Mouse (Mus musculus) embryo, embryonic 10.5 days (tissue): Measurements from ENCODE around the gene Map3k5.
A peak's percentile ranks its signal among the peaks of the same experiment; 100 is the strongest.

Source experiments
- DNase-seq: peaks from one replicate; pipeline ENCODE4 v3.0.0-alpha.2; 2015; ENCODE audit warnings: low spot score

Gene Map3k5

DNA sequence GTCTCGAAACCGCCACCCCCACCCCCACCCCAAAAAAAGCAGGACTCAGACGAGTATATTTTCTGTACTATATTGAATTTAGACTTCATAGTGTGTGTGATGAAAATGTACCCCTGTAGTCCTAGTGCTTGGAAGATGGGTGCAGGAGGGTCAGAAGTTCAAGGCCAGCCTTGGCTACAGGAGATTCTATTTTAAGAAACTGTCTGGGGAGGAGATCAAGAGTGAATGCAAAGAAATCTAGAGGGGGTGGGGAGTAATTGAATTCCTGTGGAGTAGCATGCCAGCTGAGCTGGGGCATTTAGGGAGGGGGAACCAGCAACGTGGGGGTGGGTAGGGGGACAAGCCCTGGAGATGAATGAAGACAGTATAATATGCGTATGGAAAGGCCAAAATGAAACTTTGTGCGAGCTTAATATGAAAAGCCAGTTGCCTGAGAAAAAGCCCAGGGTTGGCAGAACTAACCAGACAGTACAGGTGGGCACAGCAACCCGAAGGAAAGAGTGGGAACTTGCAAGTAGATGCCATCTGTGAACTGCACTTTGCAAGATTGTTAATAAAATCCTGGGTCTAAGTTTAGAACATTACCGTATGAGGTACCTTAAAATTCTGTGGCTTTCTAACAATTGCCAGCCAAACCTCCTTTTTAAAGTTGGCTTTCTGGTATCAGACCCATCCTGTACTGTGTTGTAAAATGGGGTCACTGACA, 222.9 kb downstream of the Map3k5 start:
- no peak for DNase-seq

GRCm38 (mm10) chr10:20158756-20159155, 224.5 kb downstream of the Map3k5 start:
- no peak for DNase-seq

DNA sequence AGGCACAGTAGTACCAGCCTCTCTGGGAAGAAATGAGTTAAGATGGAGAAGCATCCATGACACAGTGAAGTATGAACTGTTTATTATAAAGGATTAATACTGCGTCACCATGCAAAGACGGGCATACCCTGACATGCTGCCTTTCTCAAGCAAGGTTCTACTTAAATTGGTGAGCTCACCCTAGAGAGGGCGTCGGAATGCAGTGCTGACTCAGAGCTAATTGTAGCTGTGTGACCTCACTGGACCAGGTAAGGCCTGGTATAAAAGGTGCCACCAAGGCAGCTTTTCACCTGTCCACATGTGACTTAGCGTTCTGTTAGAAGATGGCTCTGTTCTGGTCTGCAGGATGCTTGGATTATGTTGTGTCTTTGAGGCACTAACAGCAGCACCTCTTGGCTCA, 225.0 kb downstream of the Map3k5 start:
- DNase-seq, result no peak

DNA sequence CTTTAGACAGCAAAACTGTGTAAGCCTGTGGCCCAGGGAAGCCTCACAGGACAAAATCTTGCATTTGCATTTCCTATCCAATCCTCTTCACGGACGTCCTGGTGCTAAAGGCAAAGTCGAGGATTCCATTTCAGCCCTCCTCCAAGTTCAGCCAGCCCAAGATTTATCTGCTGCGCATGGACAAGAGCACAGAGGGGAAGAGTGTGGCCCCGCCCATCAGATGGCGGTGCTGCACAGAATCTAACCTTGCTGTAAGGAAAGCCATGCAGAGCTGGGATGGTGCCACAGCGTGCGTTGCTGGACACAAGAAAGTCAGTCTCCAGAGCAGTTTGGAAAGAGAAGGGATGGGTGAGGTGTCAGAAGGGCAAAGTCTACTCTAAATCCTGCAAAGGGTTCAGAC, 226.6 kb downstream of the Map3k5 start:
- no peak for DNase-seq

- DNase-seq, result no peak
Measured at GRCm38 (mm10) chr10:20164810-20165209, 230.5 kb downstream of the Map3k5 start.

GRCm38 (mm10) chr10:20166797-20167196, 232.5 kb downstream of the Map3k5 start:
- DNase-seq, result no peak

- no peak for DNase-seq
Measured at GRCm38 (mm10) chr10:20167467-20167866, 233.2 kb downstream of the Map3k5 start.

- DNase-seq, result no peak
Measured at GRCm38 (mm10) chr10:20169182-20169674, 235.0 kb downstream of the Map3k5 start.

DNA sequence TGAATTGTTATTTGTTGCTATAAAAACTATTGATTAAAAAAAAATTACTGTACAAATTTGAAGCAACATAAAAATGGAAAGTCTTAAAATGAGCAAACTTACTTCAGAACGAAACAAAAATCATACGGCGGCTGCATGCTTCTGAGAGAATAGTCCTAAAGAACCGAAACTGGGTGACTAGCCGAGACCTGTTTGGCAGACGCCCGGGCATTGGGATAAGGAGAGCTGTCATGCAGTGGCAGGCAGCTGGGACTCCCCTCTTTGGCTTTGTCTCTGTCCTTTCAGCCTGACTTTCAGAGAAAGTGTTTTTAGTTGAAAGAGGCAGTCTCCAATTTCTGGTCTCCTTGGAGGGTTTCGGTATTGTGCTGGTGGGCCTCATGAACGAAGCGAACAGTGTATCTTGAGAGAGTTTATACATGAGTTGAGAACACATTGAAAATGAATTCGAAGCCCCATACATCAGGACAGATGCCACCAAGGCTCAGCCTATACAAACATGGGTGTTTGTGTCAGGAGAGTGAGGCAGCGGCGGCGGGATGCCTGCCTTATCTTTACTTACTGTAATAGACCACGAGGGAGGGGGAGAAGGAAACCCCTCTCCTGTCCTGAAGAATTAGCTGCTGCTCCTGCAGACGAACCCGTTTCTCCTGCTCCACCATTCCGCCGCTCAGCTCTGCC, 235.8 kb downstream of the Map3k5 start:
- peak; percentile 30 for DNase-seq

GRCm38 (mm10) chr10:20170605-20171088, 236.4 kb downstream of the Map3k5 start:
- DNase-seq, result peak; percentile 89

DNA sequence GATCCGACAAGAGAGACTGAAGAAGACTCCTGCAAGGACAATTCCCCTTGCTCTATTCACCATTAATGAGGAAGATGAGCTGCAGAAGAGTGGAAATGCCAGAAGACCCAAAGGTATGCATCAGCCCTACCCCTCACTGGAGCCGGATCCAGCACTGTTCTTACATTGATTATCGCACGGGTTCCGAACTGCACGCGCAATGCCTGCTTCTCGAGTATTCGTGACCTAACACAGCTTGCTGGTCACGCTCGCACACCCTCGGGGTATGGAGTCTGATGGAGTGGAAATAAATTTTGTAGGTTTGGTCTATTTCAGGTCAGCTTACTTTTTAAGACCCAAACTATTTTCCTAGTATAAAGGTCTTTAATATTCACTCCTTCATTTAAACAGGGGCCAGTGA, 236.9 kb downstream of the Map3k5 start:
- DNase-seq, result no peak

GRCm38 (mm10) chr10:20171756-20172155, 237.5 kb downstream of the Map3k5 start:
- no peak for DNase-seq

GRCm38 (mm10) chr10:20173733-20174132, 239.5 kb downstream of the Map3k5 start:
- no peak for DNase-seq

DNA sequence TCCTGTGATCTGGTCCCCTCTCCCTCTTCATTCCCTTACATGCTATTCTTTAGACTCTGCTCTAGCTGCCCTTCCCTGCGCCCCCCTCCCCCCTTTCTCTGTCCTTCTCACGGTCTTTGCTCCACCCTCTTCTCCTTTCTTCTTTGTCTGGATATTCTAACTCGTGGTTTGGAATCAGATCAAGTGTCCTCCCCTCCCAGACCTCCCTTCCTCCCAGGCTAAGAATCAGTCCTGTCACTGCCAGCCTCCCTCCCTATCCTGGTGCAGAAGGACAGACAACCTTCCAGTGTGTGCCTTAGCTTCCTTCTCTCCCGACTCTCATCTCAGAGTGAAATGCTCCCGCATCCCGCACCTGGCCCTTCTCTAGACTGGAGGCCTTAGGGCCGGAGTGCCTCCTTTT, 241.8 kb downstream of the Map3k5 start:
- no peak for DNase-seq

DNA sequence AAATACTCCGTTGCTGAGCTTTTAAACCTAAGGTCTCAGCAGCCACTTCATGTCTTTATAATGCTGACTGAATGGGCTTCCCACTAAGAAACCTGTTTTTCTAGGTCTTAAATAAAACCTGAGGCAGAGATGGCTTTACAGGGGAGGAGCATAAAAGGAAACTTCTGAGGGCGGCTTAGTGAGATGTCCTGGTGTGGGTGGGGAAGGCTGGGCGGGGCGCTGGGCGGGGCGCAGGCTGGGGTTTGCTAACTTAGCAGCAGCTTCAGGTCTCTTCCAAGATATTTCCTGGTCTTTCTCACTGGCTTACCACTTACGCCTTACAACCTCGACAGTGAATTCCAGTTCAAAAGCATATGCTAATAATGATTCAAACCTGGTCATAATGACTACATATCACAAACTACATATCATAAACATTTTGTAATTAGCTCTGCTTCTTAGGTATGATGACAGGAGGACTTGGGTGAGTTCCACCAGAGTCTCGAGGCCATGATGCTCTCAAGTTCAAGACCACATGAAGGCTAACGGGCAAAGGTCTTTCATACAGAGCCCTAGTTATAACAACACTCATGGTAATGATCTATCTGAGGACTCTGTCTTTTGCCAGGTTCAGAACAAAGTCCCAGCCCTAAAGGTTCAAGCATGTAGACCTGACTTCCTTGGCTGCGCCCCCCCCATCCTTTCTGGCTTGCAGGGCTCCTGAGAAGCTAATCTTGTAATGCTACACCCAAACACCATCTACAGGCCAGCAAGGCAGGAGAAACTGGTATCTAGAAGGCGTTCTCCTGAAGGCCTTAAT, 244.7 kb downstream of the Map3k5 start:
- DNase-seq, result no peak

GRCm38 (mm10) chr10:20181198-20181597, 246.9 kb downstream of the Map3k5 start:
- DNase-seq, result no peak

DNA sequence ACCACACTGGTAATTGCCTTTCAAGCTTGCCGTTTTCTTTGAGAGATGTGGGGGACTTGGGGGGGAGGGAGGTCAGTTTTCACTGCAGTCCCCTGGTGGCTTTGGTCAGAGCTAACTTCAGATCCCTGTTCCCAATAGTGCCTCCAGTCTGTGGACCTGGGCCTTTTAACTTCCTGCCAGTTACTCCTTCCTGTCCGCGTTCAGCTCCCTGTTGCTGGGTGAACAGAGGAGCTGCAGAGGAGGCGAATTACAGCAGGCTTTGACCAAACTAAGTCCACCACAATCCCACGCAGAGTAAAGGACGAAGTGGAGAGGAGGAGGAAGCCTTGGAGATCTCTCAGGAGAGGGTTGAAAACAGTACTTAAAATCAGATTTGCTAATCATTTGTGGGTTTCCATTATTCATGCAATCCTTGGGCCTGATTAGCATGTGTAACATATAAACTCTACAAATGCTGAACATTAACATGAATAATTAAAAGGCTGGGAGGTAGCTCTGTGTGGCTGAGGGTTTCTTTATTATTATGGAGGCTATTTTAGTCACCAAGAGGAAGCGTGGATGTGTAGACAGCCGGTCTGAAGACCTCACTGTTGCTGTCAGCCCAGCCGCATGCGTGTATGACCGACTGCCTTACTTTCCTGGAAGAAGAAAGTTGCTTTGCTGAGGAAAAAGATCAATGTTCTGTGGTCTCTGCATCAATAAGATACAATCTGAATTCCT, 247.6 kb downstream of the Map3k5 start:
- peak; percentile 21 for DNase-seq

GRCm38 (mm10) chr10:20184326-20184725, 250.1 kb downstream of the Map3k5 start:
- no peak for DNase-seq

GRCm38 (mm10) chr10:20185264-20185663, 251.0 kb downstream of the Map3k5 start:
- DNase-seq, result no peak

GRCm38 (mm10) chr10:20185806-20186205, 251.5 kb downstream of the Map3k5 start:
- DNase-seq, result no peak

DNA sequence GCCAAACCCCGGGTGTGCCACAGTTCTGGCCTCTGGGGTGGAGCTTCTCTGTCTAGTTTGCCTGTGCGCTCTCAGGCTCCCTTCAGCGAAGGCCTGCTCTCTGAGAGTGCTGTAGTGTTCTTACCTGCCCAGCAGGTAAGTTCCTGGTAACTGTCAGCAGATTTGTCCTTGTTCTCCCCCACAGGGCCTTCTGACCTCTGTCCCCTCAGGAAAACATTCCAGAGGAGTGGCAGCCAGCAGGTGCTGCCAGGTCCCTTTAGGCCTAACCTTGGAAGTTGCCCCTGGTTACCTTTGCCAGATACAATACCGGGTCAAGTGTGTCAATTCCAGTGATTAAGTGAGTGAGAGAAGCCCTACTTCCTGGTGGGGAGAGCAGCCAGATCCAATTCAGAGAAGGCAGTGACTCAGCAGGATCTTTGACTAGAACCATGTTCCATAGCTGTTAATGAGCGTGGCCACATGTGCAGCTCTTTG, 252.6 kb downstream of the Map3k5 start:
- DNase-seq, result no peak
